Mouse (Mus musculus): ENCODE results near the gene Rasl2-9.
"Not testable (repeated sequence)": the region's sequence is repeated elsewhere in the genome, so short reads cannot be mapped to it uniquely, and the experiment has no call there.

Gene Rasl2-9

DNA sequence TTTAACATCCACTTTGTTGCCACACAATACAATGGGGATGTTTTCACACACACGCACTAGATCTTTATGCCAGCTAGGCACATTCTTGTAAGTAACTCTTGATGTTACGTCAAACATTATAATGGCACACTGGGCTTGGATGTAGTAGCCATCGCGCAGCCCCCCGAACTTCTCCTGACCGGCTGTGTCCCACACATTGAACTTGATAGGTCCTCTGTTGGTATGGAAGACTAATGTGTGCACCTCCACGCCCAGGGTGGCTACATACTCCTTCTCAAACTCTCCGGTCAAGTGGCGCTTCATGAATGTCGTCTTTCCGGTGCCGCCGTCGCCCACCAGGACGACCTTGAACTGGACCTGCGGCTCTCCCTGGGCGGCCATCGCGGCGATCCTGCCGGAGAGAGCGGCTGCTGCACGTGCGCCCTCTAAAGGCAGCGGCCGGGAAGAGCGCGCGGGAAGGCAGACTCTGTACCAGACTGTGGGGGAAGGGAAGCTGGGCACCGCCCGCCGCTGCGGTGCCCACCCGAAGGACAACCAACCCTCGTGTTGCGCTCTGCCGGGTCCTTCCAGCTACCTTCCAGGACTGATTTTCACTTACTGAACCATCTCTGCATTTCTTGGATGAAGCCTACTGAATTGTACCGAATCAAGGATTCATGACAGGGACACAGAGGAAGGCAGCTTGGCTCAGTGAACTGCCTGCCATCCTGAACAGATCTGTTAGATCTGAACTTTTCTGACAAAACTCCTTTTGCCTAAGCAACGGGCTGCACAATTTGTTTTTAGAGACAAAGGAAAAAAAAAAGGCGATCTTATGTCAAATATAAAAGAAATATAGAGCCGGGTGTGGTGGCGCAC is at the start of gene Rasl2-9:
Gene Rasl2-9 (minus strand): TSS at position 402 of the 858 bp plus-strand sequence.
- DNase-seq (ENCODE audit: low read depth in 1 of 2, low spot score in 2 of 2) = peak; percentile 20 to 66

DNA sequence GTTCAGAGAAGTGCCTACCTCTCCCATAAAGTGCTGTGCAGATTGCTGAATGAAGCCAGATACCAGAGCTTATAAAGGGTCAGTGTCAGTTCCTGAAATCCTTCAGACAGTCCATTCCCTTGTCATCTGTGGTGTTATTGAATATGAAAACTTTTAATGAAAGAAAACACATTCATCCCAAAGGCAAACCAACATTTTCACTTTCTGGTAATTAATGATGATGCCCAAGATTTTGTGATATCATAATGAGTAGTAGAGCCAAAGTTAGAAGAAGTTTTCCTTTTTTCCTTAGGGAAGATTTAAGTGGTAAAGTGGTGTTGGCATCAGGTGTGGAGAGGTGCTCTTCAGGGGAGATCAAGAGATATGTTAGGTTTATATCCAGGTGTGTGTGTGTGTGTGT is 23.8 kb upstream of the Rasl2-9 start, which contains the start of gene Vmn1r55:
Gene Vmn1r55 (minus strand): TSS at position 101 of the 400 bp plus-strand sequence.
- not testable (repeated sequence) for DNase-seq (ENCODE audit: low read depth in 1 of 2, low spot score in 2 of 2)

DNA sequence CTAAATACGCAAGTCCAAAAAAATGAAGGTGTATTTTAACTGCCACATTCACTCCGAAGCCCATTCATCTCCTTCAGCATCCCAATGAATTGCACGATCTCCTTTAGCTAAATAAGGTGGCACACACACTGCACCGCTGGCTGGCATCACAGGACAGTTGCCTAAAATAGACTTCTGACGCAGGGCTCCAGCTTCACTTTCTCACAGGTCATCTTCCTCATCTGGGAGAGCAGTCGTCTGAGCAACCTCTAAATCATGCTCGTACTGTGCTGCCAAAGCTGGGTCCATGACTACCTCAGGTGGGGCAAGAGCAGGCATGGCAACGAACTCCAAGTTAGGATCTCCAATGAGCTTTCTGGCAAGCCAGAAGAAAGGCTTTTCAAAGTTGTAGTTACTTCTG is 672 bp downstream of the Rasl2-9 start:
- no peak for DNase-seq (ENCODE audit: low read depth in 1 of 2, low spot score in 2 of 2)

DNA sequence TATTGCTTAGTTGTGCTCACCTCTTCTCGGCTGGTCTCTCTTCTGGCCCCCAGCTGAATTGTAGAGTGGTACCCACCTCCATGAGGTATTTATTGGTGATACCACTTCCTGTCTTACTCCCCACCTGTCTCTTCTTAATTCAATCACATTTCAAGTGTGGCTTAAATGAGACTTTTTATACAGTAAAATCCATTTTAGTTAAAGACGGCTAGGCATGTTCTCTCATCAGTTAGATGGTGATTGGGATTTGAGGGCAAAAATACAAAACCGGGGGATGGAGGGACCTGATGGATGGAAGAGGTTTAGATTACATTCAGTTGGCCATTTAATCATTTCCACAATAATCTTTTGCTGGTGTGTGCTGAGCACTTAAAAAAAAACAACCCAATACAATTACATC is 8.9 kb downstream of the Rasl2-9 start, which contains the start of gene Rfpl4:
Gene Rfpl4 (minus strand): TSS at position 101 of the 400 bp plus-strand sequence.
- DNase-seq (ENCODE audit: low read depth in 1 of 2, low spot score in 2 of 2) = no peak

DNA sequence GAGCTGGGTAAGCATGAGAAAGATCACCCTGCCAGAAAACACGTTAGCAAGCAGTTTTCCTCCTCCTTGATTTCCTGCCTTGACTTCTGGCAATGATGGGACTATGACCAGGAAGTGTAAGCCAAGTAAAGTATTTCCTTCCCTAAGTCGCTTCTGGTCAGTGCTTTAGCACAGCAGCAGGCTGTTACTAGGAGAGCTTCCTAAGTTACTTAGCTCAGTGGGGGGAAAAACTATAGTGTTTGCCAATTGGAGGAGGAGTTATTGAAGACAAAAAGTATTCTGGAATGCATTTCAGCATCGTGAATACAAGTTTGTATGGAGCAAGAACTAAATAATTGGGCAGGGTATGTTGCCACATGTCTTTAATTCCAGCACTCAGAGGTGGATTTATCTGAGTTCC is 13.0 kb downstream of the Rasl2-9 start:
- no peak for DNase-seq (ENCODE audit: low read depth in 1 of 2, low spot score in 2 of 2)

DNA sequence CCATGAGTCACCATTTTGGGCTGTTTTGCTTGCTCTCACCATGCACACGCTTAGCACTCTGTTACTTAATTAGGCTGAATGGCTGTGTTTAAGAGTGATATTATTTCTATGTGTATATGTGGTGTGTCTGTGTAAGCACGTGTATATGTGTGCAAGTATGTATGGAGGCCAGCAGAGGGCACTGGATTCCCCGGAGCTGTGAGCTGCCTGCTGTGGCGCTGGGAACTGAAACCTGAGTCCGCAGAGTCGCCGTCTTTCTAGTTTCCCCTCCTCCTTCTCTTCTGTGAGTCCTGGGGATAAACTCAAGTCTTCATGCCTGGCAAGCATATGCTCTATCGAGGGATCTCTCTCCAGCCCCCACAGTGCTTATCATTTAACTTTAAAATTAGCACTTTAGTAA is 16.4 kb downstream of the Rasl2-9 start:
- DNase-seq (ENCODE audit: low read depth in 1 of 2, low spot score in 2 of 2) = no peak

DNA sequence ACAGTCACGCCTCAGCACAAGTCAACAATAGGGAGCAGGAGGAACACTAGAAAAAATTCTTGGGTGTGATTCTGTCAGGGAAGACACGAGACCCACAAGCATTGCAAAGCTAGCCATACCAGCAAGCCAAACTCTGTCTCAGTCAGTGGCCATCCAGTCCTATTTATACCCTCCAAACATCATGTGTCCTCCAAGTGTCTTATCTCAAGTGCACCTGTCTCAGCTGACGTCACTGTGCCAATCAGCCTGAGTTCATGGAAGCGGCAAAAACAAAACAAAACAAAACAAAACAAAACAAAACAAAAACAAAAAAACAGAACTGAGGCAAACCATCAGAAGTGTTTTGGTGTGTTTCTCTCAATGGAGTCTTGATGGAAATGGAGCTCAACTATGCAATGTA is 17.5 kb downstream of the Rasl2-9 start:
- DNase-seq (ENCODE audit: low read depth in 1 of 2, low spot score in 2 of 2) = no peak

DNA sequence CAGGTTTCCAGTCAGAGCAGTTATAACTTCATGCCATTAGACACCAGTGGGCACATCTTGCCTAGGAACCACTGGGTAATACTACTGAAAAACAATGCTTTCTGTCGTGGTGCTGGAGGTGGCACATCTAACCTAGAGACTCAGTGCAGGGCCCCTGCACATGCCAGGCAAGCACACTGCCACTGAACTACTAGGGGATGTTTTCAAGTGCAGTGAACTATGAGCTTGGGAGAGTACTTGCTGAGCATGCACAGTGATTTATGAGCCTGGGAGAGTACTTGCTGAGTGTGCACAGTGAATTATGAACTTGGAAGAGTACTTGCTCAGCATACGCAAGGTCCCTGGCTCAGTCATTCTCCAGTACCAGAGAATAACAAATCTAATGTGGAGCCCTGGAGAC is 23.2 kb downstream of the Rasl2-9 start:
- no peak for DNase-seq (ENCODE audit: low read depth in 1 of 2, low spot score in 2 of 2)

DNA sequence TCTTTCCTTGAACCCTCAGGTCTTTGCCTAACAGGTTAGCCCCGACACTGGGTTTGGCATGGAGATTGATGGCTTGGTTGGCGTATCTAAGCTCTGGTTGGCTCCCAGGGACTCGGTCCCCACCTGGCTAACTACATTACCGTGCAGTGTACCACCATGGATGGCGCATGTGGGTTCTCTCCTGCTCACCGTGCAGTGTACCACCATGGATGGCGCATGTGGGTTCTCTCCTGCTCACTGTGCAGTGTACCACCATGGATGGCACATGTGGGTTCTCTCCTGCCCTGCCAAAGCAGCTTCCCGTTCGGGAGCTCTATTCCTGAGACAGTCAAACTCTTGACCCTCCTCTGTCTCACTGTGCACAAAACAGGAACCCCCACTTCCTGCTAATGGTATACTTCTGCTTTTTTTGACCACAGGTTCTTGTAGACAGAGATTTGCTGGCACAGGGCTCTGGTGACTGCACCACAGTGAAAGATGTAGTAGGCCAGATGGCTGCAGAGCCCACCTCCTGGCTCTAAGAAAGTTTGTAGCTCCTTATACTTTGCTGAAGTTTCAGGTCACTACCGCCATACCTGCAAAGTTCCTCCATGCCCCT is 24.6 kb downstream of the Rasl2-9 start:
- peak; percentile 51 to 61 for DNase-seq (ENCODE audit: low read depth in 1 of 2, low spot score in 2 of 2)

DNA sequence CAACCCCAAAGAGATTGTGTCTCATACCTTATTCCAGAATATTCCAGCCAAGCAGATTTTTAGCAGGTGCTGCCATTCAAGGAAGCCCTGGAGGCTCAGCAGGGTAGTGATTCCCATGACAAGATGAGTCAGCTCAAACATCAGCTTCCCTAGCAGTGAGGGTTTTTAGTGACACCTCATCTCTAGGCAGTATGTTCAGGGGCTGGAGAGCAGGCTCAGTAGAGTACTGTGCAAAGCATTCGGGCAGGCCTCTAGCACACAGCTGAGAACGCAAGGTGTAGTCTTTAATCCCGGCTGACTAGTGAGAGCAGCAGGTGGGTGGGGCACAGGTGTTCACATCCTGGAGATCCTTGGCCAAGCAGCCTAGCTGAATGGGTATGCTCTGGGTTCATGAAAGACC is 26.0 kb downstream of the Rasl2-9 start:
- no peak for DNase-seq (ENCODE audit: low read depth in 1 of 2, low spot score in 2 of 2)

DNA sequence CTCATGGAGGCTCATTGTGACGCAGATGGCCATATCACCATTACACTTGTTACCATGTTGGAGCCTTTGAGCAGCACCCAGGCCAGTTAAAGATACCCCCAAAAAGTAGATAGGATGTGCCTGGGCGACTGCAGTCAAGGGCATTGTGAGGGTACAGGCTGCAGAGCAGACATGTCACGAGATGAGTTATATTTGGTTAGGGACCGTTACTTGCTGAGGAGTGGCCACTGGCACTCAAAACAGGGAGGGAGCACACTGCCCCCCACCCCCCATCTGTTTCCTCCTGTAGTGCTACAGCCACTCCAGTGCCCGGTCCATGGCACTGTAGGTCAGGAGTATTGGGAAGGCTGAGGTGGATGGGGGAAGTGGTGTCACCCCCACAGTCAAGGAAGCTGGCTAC is 27.0 kb downstream of the Rasl2-9 start:
- no peak for DNase-seq (ENCODE audit: low read depth in 1 of 2, low spot score in 2 of 2)

DNA sequence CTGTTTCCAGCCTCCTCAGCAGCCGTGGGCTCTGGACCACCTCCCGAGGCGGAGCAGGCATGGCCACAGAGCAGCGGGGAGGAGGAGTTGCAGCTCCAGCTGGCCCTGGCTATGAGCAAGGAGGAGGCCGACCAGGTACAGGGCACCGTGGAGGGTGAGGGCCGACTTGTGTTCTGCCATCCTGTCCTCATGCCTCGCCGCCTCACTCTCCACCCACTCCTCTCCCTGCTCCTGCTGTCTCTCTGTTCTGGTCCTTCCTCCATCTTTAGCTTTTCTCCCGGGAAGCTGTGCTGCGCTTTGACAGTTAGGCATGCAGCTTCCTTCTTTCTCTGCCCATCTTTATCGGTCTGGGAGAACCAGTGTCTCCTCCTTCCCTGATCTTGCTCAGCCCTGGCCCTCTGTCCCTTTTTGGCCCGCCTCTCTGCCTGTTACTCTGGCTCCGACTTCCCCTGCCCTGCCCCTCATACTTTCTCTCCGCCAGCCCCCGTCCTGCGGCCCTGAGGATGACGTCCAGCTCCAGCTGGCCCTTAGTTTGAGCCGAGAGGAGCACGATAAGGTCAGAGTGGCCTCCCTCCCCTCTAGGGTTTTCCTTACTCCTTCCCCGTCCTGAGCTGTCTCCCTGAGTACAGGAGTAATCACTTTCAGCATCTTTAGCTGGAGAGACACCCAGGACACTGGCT is 32.8 kb downstream of the Rasl2-9 start:
- no peak for DNase-seq (ENCODE audit: low read depth in 1 of 2, low spot score in 2 of 2)

DNA sequence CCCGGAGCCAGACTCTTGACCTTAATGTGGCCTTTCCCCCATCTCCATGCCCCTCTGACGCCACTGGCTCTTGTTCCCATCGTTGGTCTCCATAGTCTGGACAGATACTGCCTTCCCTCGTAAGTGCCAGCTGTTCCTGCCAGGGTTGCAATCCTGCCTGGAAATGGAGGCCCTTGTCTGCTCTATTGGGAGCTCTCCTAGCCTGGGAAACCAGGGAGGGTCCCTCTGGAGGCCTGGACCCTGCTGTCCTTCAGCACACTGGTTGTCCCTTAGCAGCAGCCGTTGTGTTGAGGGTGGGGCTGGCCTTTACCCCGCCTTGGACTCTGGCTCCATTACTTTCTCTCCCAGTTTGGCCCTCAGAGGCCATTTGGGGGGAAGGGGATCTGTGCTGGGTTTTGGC is 33.4 kb downstream of the Rasl2-9 start:
- no peak for DNase-seq (ENCODE audit: low read depth in 1 of 2, low spot score in 2 of 2)

DNA sequence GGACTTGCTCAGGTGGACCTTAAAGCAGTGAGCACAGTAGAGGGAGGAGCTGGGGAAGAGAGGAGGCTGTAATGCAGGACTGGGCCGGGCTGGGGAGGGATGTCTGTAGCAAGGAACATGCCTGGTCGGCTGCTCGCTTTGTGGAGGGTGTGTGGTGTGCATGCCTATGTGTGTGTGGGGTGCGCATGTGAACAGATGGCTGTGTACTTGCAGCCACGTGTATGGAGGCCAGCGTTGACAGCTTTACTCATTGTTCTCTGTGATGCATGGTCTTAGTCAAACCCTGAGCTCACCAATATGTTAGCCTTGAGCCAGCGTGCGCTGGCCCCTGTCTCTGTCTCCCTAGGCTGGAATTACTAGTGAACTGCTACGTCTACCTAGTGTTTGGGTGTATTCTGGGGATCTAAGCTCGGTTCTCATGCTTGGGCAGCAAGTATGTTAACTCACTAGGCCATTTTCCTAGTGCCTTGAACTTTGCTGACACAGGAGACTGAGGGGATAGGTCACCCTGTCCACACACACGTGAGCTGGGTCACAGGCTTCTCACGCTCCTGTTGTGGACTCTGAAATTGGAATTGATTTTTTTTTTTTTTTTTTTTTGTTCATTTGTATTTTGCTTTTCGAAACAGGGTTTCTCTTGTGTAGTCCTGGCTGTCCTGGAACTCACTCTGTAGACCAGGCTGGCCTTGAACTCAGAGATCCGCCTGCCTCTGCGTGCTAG is 34.6 kb downstream of the Rasl2-9 start:
- no peak for DNase-seq (ENCODE audit: low read depth in 1 of 2, low spot score in 2 of 2)

DNA sequence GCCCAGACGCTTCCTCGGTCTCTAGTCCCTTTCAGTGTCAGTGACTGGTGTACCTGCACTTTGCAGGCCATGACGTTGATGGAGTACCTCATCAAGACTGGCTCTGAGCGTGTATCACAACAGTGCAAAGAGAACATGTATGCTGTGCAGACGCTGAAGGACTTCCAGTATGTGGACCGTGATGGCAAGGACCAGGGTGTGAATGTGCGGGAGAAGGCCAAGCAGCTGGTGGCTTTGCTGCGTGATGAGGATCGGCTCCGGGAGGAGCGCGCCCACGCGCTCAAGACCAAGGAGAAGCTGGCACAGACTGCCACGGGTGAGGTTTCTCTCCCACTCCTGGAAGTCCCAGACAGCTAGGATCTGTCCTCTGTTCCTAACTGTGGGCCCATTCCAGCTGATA is 35.9 kb downstream of the Rasl2-9 start:
- DNase-seq (ENCODE audit: low read depth in 1 of 2, low spot score in 2 of 2) = no peak

DNA sequence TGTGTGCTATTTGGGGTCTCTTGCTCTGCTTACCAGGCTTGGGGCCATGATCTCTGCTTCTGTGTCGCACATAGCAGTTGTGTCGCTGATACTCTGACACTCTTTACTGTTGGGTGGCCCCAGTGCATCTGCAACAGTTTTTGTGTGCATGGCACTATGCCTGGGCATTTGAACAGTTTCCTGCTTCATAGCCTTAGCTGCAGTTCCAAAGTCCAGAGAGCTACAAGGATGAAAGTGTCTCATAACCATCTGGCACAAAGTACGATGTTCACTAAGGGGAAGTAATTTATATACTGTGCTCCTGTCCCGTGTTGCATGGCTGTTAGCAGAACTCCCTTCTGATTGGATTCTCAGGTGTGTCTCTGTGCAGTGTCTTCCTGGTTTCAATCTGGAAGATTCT is 37.9 kb downstream of the Rasl2-9 start:
- DNase-seq (ENCODE audit: low read depth in 1 of 2, low spot score in 2 of 2) = no peak

DNA sequence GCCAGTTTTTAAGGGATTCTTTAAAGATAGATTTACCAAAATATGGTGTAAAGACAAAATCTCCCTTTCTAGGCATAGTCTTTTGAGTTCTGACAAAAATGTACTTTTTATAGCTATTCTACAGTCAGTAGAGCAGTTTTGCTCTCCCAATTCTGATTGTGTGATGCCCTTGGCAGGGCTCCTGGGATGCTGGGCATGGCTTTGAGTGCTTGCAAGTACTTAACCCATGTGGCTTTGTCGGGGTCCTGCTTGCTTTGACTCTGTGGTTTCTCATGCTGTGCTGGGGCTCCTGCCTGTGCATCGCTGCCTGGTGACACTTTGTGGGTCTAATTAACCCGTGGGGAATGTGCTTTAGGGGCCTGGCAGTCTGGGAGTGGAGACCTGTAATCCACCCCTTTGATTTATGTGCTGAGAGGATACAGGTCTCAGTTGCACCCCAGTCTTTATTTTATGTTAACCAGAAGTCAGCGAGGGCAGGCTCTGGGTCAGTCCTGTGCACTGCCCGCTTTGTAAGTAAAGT is 38.8 kb downstream of the Rasl2-9 start:
- no peak for DNase-seq (ENCODE audit: low read depth in 1 of 2, low spot score in 2 of 2)

DNA sequence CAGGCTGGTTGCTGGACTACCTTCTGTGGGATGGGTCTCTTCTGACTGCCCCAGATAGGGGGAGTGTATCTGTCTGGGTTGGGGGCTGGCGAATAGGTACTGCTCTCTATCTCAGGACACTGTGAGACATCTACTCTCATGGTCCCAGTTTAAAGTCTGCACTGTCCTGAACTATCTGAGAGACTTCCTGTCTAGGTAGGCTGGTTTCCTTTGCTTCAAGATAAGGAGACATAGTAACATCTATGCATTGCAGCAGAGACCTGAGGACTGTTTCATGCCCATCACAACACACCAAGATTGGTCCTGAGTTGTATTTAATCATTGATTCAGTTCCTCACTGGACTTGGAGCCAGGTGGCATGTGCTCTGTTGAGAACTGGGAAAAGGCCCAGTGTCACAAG is 40.2 kb downstream of the Rasl2-9 start:
- no peak for DNase-seq (ENCODE audit: low read depth in 1 of 2, low spot score in 2 of 2)

DNA sequence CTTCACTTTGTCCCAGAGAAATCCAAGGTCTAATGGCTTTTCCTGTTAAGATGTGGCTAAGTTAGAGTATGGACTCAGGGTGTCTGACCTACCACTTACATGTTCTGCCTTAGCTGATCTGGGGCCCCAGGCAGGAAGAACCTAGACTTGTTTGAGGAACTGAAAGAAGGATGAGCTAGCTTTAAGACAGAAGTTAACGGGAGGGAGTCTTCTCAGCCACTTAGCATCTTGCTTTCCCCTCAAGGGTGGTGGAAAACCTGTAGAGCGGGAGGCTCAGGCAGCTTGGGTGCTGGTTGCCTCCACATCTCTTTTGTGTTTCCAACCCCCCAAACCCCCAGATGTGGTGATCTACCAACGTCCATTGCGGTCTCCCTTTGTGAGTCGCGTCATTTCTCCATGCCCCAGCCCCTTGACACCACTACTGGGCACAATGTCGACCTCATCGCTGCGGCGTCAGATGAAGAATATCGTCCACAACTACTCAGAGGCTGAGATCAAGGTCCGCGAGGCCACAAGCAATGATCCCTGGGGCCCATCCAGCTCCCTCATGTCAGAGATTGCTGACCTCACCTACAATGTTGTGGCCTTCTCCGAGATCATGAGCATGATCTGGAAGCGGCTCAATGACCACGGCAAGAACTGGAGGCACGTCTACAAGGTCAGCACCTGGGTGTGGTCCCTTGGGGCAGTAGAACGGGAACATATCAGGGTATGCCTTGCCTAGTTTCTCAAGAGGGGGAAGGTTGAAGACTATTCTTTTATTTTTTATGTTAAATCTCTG is 42.2 kb downstream of the Rasl2-9 start:
- peak in 1 of 2 experiments; percentile 52 for DNase-seq (ENCODE audit: low read depth in 1 of 2, low spot score in 2 of 2)

DNA sequence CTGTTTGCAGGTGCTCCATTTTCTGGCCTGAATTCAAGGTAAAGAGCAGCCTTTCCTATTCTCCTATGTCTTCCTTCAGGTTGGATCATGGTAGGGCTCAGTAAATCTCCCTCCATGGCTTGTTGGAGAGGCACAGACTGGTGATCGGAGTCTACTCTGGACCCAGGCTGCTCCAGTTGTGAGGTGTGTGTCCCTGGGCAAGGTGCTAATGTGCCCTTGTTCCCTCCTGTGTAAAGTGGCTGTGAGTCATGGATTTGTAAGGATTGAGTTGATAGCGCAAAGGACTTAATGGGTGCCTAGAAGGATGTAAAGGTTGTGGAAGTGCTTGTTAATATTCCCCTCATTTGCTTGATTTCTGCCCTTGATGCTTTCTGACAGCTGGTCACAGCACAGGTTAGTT is 43.8 kb downstream of the Rasl2-9 start:
- no peak for DNase-seq (ENCODE audit: low read depth in 1 of 2, low spot score in 2 of 2)

Data from monocyte, adult 2 months (primary cell).